Mouse (Mus musculus): Measurements from ENCODE around the gene Pax3. TPM values are rescaled to one million over a fixed set of nuclear protein-coding genes. Genes with fewer than 3 reads are reported as not detected.

Gene Pax3
- polyA plus RNA-seq, 1 experiment: not detected

DNA sequence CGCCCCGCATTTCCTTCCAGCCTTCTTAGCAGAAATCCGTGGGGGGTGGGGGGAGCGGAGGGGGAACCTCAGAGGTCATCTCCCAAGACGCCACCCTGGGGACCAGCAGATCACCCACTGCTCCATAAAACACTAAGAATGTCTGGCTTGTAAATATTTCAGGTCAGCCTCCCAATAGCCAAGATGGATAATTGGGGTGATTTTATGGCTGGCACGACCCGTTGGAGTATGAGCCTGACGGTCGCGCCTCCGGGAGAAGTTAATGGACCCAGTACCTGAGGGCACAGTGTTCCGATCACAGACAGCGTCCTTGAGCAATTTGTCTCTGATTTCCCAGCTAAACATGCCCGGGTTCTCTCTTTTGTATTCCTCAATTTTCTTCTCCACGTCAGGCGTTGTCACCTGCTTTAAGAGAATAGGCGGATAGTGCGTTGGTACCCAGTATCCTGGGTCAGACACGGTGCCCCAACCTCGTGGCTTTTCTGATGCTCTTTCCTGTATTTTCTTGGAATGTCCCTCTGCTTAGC lies 3.4 kb downstream of the Pax3 start:
- WGBS: 3% methylated on average over 20 of the region's 20 CpGs
- Histone ChIP-seq H3K4me1 (ENCODE audit: control insufficient read depth, insufficient read depth, low read length) (peaks cover 3% of the 10 kb centered on the region; the same call in 1 of the 2 replicates), H3K4me3 (ENCODE audit: insufficient read depth, low read depth, low read length) (no peak overlapping the region), H3K27ac (ENCODE audit: insufficient read depth, low read depth, low read length) (no peak overlapping the region)
- TF ChIP-seq POLR2A (IDR thresholded peaks at IDR 0.05; ENCODE audit: insufficient read depth, low read depth, low read length) (no peak), CTCF (IDR thresholded peaks at IDR 0.05; ENCODE audit: insufficient read depth, low read depth, low read length) (no peak)

DNA sequence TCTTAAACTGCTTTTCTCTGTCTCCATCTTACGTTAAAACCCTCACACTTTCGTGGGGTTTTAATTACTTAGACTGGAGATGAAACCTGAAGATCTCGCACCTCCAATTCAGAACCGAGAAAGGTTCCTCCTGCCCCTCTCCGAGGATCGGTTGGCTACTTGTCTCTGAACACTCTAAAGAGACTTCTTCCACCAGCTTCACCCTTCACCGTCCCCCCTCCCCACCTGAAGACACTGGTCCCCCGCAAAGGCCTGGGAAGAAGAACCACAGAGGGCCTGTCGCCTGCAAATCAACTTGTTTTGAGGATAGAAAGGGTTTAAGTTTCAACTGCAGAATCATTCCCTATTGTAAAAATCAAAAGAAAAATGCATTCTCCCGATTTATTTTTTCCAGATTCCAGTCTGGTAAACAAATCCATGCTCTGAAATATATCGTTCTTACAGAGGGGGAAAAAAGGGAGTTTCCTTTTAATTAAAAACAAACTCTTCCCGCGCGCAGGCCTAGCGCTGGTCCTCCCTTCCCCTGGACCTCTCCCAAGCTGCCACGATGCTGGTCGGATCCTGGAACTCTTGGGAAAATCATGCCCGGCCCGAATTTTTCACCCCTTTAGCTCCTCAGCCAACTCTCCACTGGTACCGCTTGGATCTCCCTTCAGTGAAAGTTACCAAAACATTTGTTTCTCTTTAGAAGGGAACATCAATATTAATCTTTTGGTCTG lies 4.0 kb downstream of the Pax3 start:
- Histone ChIP-seq H3K27ac (ENCODE audit: insufficient read depth, low read depth, low read length) (no peak overlapping the region), H3K4me3 (ENCODE audit: insufficient read depth, low read depth, low read length) (no peak overlapping the region), H3K4me1 (ENCODE audit: control insufficient read depth, insufficient read depth, low read length) (peaks cover 3% of the 10 kb centered on the region; the same call in 1 of the 2 replicates)
- no peak for TF ChIP-seq POLR2A (IDR thresholded peaks at IDR 0.05; ENCODE audit: insufficient read depth, low read depth, low read length)
- TF ChIP-seq CTCF (IDR thresholded peaks at IDR 0.05; ENCODE audit: insufficient read depth, low read depth, low read length): no peak
- 16% methylated on average over 20 of the region's 20 CpGs for WGBS

DNA sequence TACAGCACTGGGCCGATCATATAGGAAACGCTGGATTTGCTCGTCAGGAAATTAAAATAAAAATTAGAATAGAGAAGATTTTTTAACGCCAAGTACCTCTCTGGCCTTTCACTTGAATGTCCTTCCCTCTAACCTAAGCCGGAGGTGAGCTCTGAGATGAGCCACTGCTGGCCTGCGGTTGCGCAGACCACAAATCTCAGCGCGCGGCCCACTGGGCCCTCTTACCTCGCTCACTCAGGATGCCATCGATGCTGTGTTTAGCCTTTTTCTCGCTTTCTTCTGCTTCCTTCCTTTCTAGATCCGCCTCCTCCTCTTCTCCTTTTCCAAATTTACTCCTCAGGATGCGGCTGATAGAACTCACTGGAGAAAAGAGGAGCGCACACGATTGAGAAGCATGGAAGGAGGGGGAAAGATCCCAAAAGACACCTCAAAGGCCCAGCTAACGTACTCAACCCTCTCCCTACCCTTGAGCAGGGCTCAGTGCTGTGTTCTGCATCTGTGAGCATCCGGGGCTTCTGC lies 4.7 kb downstream of the Pax3 start:
- H3K4me1 ChIP-seq (ENCODE audit: control insufficient read depth, insufficient read depth, low read length): peaks cover 3% of the 10 kb centered on the region; the same call in 1 of the 2 replicates
- no peak for TF ChIP-seq CTCF (IDR thresholded peaks at IDR 0.05; ENCODE audit: insufficient read depth, low read depth, low read length)
- no peak for TF ChIP-seq POLR2A (IDR thresholded peaks at IDR 0.05; ENCODE audit: insufficient read depth, low read depth, low read length)
- no peak overlapping the region for H3K4me3 ChIP-seq (ENCODE audit: insufficient read depth, low read depth, low read length)
- H3K27ac ChIP-seq (ENCODE audit: insufficient read depth, low read depth, low read length): no peak overlapping the region
- 38% methylated on average over 19 of the region's 19 CpGs for WGBS

GRCm38 (mm10) chr1:78191761-78192160 lies 5.2 kb downstream of the Pax3 start:
- no peak overlapping the region for H3K4me3 ChIP-seq (ENCODE audit: insufficient read depth, low read depth, low read length)
- H3K27ac ChIP-seq (ENCODE audit: insufficient read depth, low read depth, low read length): no peak overlapping the region
- TF ChIP-seq POLR2A (IDR thresholded peaks at IDR 0.05; ENCODE audit: insufficient read depth, low read depth, low read length): no peak
- no peak for TF ChIP-seq CTCF (IDR thresholded peaks at IDR 0.05; ENCODE audit: insufficient read depth, low read depth, low read length)
- H3K4me1 ChIP-seq (ENCODE audit: control insufficient read depth, insufficient read depth, low read length): peaks cover 3% of the 10 kb centered on the region; the same call in 1 of the 2 replicates
- WGBS: 71% methylated on average over 1 of the region's 1 CpGs

DNA sequence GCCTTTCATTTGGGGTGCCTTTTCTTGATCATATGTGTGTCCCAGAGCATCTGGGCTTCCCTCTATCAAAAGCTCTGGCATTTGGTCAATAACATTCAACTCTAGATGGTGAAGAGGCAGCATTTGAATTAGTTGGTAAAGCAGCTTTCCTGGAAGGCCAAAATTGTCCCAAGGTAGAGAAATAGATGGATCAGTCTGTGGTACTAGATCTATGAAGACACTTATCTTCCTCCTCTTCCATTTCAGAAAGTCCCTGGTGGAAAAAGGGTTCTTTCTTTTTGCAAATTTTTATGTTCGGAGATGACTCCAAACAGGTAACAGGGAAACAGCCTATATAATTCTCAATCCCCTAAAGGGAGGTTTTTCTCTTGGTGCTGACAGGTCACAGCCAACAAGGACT lies 5.6 kb downstream of the Pax3 start:
- no peak for TF ChIP-seq CTCF (IDR thresholded peaks at IDR 0.05; ENCODE audit: insufficient read depth, low read depth, low read length)
- no peak for TF ChIP-seq POLR2A (IDR thresholded peaks at IDR 0.05; ENCODE audit: insufficient read depth, low read depth, low read length)
- H3K27ac ChIP-seq (ENCODE audit: insufficient read depth, low read depth, low read length): no peak overlapping the region
- WGBS: 73% methylated on average over 1 of the region's 1 CpGs
- H3K4me3 ChIP-seq (ENCODE audit: insufficient read depth, low read depth, low read length): no peak overlapping the region
- peaks cover 3% of the 10 kb centered on the region; the same call in 1 of the 2 replicates for H3K4me1 ChIP-seq (ENCODE audit: control insufficient read depth, insufficient read depth, low read length)

- no peak overlapping the region for H3K4me3 ChIP-seq (ENCODE audit: insufficient read depth, low read depth, low read length)
- peaks cover 3% of the 10 kb centered on the region; the same call in 1 of the 2 replicates for H3K4me1 ChIP-seq (ENCODE audit: control insufficient read depth, insufficient read depth, low read length)
- WGBS: 13% methylated on average over 12 of the region's 12 CpGs
- TF ChIP-seq POLR2A (IDR thresholded peaks at IDR 0.05; ENCODE audit: insufficient read depth, low read depth, low read length) (no peak), CTCF (IDR thresholded peaks at IDR 0.05; ENCODE audit: insufficient read depth, low read depth, low read length) (no peak)
- no peak overlapping the region for H3K27ac ChIP-seq (ENCODE audit: insufficient read depth, low read depth, low read length)
These were observed 6.4 kb downstream of the Pax3 start for GRCm38 (mm10) chr1:78190386-78191111.

DNA sequence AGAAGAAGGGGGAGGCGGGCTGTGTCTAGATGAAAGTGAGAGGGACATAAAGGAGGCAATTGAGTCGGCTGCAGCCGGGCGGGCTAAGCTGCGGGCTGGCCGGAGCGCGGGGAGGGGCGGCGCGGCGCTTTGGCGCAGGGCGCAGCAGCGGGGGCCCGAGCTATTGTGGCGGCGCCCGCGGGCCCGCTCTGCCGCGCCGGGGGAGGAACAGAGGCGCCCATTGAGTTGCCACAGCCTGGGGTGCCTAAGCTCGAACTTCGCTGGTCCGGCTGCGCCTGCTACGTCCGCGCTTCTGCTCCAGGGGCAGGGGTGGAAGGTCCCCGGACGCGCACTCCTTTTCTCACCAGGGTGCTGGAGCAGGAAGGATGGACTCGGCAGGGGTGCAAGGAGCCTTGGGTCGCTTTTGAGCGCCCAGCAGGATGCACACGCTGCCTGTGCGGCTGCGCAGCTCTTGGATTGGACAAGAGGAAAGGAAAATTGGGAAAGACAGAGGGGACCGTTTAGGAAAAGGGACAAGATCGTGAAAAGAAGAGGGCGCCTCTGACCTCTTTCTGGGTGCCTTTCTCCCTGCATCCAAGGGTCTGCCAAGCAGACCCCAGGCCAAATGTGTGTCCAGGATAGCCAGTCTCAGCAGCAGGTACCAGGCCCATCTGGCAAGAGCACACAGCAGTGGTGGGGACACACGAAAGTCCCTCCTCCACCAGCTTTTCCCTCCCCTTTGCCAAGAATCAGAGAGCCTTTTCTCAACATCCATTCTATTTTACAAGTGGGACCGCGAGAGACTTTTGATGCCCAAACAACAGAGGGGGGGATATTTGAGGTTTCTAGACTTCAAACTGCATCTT lies 7.2 kb downstream of the Pax3 start:
- TF ChIP-seq POLR2A (IDR thresholded peaks at IDR 0.05; ENCODE audit: insufficient read depth, low read depth, low read length) (no peak), CTCF (IDR thresholded peaks at IDR 0.05; ENCODE audit: insufficient read depth, low read depth, low read length) (no peak)
- Histone ChIP-seq H3K27ac (ENCODE audit: insufficient read depth, low read depth, low read length) (no peak overlapping the region), H3K4me1 (ENCODE audit: control insufficient read depth, insufficient read depth, low read length) (peaks cover 3% of the 10 kb centered on the region; the same call in 1 of the 2 replicates), H3K4me3 (ENCODE audit: insufficient read depth, low read depth, low read length) (no peak overlapping the region)
- WGBS: 3% methylated on average over 46 of the region's 47 CpGs

DNA sequence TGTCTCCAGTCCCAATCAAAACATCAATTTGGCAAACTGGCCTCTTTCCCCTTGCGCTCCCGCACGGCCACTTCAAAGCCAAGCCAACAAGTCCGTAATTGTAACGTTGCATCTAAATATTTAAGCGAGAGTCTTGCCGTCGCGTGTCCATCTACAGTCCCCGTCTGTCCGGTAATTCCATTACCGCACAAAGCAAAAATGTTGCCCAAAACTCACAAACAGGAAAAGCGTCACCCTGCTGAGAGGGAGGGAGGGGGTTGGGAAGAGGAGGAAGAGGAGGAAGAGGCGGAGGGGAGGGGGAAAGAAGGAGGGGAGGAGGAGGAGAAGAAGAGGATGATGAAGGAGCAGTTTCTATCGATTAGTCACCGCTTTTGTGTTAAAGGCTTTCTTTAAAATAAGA lies 7.9 kb downstream of the Pax3 start:
- Histone ChIP-seq H3K4me3 (ENCODE audit: insufficient read depth, low read depth, low read length) (no peak overlapping the region), H3K4me1 (ENCODE audit: control insufficient read depth, insufficient read depth, low read length) (peaks cover 3% of the 10 kb centered on the region; the same call in 1 of the 2 replicates), H3K27ac (ENCODE audit: insufficient read depth, low read depth, low read length) (no peak overlapping the region)
- TF ChIP-seq CTCF (IDR thresholded peaks at IDR 0.05; ENCODE audit: insufficient read depth, low read depth, low read length) (no peak), POLR2A (IDR thresholded peaks at IDR 0.05; ENCODE audit: insufficient read depth, low read depth, low read length) (no peak)
- 3% methylated on average over 16 of the region's 16 CpGs for WGBS

Data from olfactory bulb, adult 2 months (tissue).